Comparison of ENCODE assay signal across 10 mouse cellular contexts in the genomic region with DNA sequence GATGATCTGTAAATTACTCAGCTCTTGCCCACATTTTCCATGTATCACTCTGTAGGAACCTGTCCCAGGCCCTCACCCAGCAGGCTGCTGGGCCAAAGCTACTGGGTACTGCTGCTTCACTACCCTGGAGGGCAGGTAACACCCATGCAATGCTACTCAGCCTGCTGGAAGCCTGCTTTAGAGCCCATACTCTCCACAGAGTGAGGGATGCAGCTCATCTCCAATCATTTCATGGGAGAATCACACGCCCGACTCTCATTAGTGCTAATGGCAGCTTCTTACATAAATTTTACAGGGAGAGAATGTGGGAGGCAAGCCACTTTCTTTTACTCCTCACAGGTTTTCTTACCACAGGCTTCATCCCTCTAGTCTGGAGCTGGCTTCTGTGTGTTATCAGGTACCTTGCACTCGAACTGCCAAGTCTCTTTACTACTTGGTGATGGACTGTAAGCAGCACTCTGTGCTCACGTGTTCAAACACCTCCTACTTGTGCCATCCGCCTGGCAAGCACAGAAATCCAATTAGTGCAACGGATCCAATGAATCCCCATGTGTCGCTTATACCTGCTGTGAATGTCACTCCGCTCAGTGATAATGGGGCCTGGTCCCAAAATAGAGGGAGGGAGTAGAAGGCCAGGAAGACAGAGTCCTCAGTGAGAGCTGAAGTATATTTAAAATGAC.
DNase-seq lines count a peak whose midpoint lies in the region; ATAC-seq and TF ChIP-seq lines count a peak whose summit lies in the region.
"Had no signal": no experiment of that assay in that cellular context is flagged by ENCODE, and none has a peak within 500 bp of the region (broad histone marks: within the 10 kb centered on the region; RNA-seq: fewer than 3 reads in every experiment).

No protein-coding gene starts in this region.

- no peaks in the 10 kb centered on the region for H3K27me3 ChIP-seq in heart, embryonic 10.5 days (ENCODE audit: insufficient read depth, poor library complexity, severe bottlenecking)
- no peaks in the 10 kb centered on the region for H3K27me3 ChIP-seq in liver, postnatal 0 days (ENCODE audit: insufficient read depth, low read length)

- no peaks in the 10 kb centered on the region for H3K36me3 ChIP-seq in heart, embryonic 10.5 days
- no peaks in the 10 kb centered on the region for H3K36me3 ChIP-seq in liver, postnatal 0 days (replicated peaks; ENCODE audit: insufficient read depth, low read length)

- intact Hi-C loops in left cerebral cortex, postnatal 25 days (cut with DNase I), result loop anchor here (1.0 kb wide), 1 partner anchor 45 kb away; no protein-coding TSS in a partner anchor
- intact Hi-C loops in heart, postnatal 10 days (cut with DNase I), result no loop called here

- no peaks in the 10 kb centered on the region for H3K9me3 ChIP-seq in heart, embryonic 10.5 days
- H3K9me3 ChIP-seq in liver, postnatal 0 days (ENCODE audit: low read length), result no peaks in the 10 kb centered on the region

- no peak for TF ChIP-seq CTCF in liver, postnatal 0 days (IDR thresholded peaks at IDR 0.05; ENCODE audit: low read depth)

- no peak overlapping the region for H3K4me2 ChIP-seq in liver, postnatal 0 days (ENCODE audit: low read depth, low read length)

- H3K9ac ChIP-seq in liver, postnatal 0 days (replicated peaks), result no peak overlapping the region

- H3K4me1 ChIP-seq in heart, embryonic 10.5 days, result no peaks in the 10 kb centered on the region
- H3K4me1 ChIP-seq in liver, postnatal 0 days (ENCODE audit: insufficient read depth), result no peaks in the 10 kb centered on the region

- no peak overlapping the region for H3K27ac ChIP-seq in heart, embryonic 10.5 days
- no peak overlapping the region for H3K27ac ChIP-seq in liver, postnatal 0 days (ENCODE audit: low read depth)

- TF ChIP-seq EP300 in liver, postnatal 0 days (IDR thresholded peaks at IDR 0.05; ENCODE audit: low read depth), result no peak

- 60% methylated on average over 8 of the region's 8 CpGs for WGBS in heart, embryonic 10.5 days
- 73% methylated on average over 8 of the region's 8 CpGs for WGBS in liver, postnatal 0 days (ENCODE audit: insufficient replicate concordance)

- no peak overlapping the region for H3K4me3 ChIP-seq in heart, embryonic 10.5 days
- H3K4me3 ChIP-seq in liver, postnatal 0 days (ENCODE audit: low read depth, low read length), result no peak overlapping the region

- DNase-seq in brain, adult 2 months (ENCODE audit: low read depth, low spot score), result peak; percentile 92
- DNase-seq in cerebellum, adult 11-12 months, result peak; percentile 63
- peak; percentile 27 to 76 for DNase-seq in frontal cortex, postnatal 36 days (ENCODE audit: low spot score in 2 of 2)
- peak; percentile 59 to 87 for DNase-seq in left cerebral cortex, postnatal 25 days (ENCODE audit: low spot score in 2 of 2)
- no peak for DNase-seq in heart, embryonic 10.5 days (ENCODE audit: low spot score)
- no peak for DNase-seq in liver, postnatal 0 days
- DNase-seq in gastrocnemius, postnatal 25 days, result no peak
- no peak for DNase-seq in heart, postnatal 10 days
- DNase-seq: lung, postnatal 14 days had no signal

- no peak for ATAC-seq in liver, postnatal 0 days
- ATAC-seq: activated CD4-positive, CD25-positive, alpha-beta regulatory T cell, adult 4 months had no signal

Comparison
In these comparisons a context has a peak if more than half of its experiments do, and no peak if none do; other contexts are left out.
1. DNase-seq: peak in brain, adult 2 months (single experiment), cerebellum, adult 11-12 months (single experiment), frontal cortex, postnatal 36 days (2 of 2) and left cerebral cortex, postnatal 25 days (2 of 2); none in heart, embryonic 10.5 days (single experiment), liver, postnatal 0 days (single experiment), gastrocnemius, postnatal 25 days (single experiment) and heart, postnatal 10 days (0 of 2).